Mouse (Mus musculus) heart, adult 2 months (tissue): ENCODE data around the gene Gjb3. TPM values are rescaled to one million over a fixed set of nuclear protein-coding genes. Genes with fewer than 3 reads are reported as not detected.

Source experiments
- DNase-seq, 2 experiments: peaks; one replicate each; pipeline ENCODE4 v3.0.0; 2021
- H3K27ac ChIP-seq: fragments of 200-600 bp; 2 replicates; pipeline ENCODE4 v1.8.1; 2022
- H3K27me3 ChIP-seq: fragments of 200-500 bp; 2 replicates; pipeline ENCODE4 v1.6.1; 2012; ENCODE audit warnings: mild to moderate bottlenecking, low read length, inconsistent platforms, mixed read lengths; ENCODE audit not compliant: control insufficient read depth, insufficient read depth
- H3K36me3 ChIP-seq: fragments of 200-500 bp; 2 replicates; pipeline ENCODE4 v1.6.1; 2012; ENCODE audit warnings: low read length, inconsistent platforms; ENCODE audit not compliant: control insufficient read depth, insufficient read depth
- H3K4me1 ChIP-seq: fragments of 200-500 bp; 2 replicates; pipeline ENCODE4 v1.6.1; 2011; ENCODE audit warnings: low read length; ENCODE audit not compliant: control insufficient read depth, insufficient read depth
- H3K4me3 ChIP-seq: fragments of 200-600 bp; 2 replicates; pipeline ENCODE4 v1.8.1; 2022
- H3K79me2 ChIP-seq: fragments of 200-500 bp; replicated peaks from 2 replicates; pipeline ENCODE4 v1.6.1; 2012; ENCODE audit warnings: mild to moderate bottlenecking, inconsistent platforms, low read length, moderate library complexity, mixed read lengths; ENCODE audit not compliant: control insufficient read depth, insufficient read depth
- H3K9ac ChIP-seq: fragments of 200-500 bp; 2 replicates; pipeline ENCODE4 v1.6.1; 2012; ENCODE audit warnings: low read depth, mild to moderate bottlenecking, control low read depth, inconsistent platforms, low read length, mixed read lengths
- CTCF ChIP-seq: fragments of 200-600 bp; IDR thresholded peaks from 2 replicates; pipeline ENCODE4 v1.8.1; 2022; ENCODE audit warnings: antibody characterized with exemption, mild to moderate bottlenecking, moderate library complexity
- EP300 ChIP-seq: fragments of 200-500 bp; IDR thresholded peaks from 2 replicates; pipeline ENCODE4 v1.6.1; 2011; ENCODE audit warnings: low read depth, low read length, control low read depth; ENCODE audit not compliant: insufficient read depth
- POLR2A ChIP-seq: fragments of 200-500 bp; IDR thresholded peaks from 2 replicates; pipeline ENCODE4 v1.6.1; 2011; ENCODE audit warnings: mild to moderate bottlenecking, low read depth, low read length, control low read depth; ENCODE audit not compliant: insufficient read depth
- WGBS: fragments of 180-500 bp; shearing (Covaris S2); methylation state at CpG from one replicate; pipeline ENCODE4 v1.1.7; 2018; 5-methylcytosine and 5-hydroxymethylcytosine counted together
- intact Hi-C: fragments of 180-260 bp; cut with DNase I; formaldehyde crosslinking; loops from one replicate; pipeline ENCODE4 v1.15.1; 2025
- polyA plus RNA-seq: library from polyadenylated mRNA; depleted of rRNA; stranded (reverse); fragments of >200 nt; gene quantifications from 2 replicates; pipeline ENCODE4 v1.2.3, GENCODE M21; 2012; rRNA removed
- total RNA-seq, 2 experiments: library from RNA; stranded (reverse); gene quantifications; 2 replicates each; pipeline ENCODE4 v1.2.3; 2021

The Gjb3 gene
- total and polyA plus RNA-seq, 3 experiments, result 0.25 TPM; not detected in 2

DNA sequence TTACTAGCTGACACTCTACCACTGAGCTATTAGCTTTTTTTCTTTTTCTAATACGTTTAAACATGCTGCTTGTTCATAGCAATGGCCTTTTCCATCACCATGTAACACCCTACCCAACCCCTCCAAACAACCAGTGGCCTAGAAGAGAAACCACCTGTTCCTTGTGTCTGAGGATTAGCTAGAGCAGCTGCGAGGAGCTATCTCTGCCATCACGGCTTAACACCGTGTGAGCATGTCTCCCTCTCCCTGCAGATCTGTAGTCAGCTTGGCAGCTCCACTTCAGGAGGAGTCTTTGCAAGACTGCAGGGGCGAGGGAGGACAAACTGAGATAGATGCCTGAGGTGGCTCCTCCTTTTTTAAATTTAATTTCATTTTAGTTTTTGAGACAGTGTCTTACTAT, 30.1 kb downstream of the Gjb3 start:
- no peaks in the 10 kb centered on the region for H3K36me3 ChIP-seq
- H3K27ac ChIP-seq, result no peak overlapping the region
- H3K79me2 ChIP-seq, result no peaks in the 10 kb centered on the region
- TF ChIP-seq EP300, result no peak
- no peak for TF ChIP-seq POLR2A
- no peak for TF ChIP-seq CTCF
- DNase-seq, result no peak
- H3K9ac ChIP-seq, result no peak overlapping the region
- intact Hi-C loops, result no loop called here
- no peaks in the 10 kb centered on the region for H3K27me3 ChIP-seq
- no peak overlapping the region for H3K4me3 ChIP-seq
- peaks cover 3% of the 10 kb centered on the region; the same call in 1 of the 2 replicates for H3K4me1 ChIP-seq
- WGBS, result 70% methylated on average over 5 of the region's 5 CpGs

GRCm38 (mm10) chr4:127292631-127293030, 38.0 kb downstream of the Gjb3 start:
- no peaks in the 10 kb centered on the region for H3K79me2 ChIP-seq
- no peaks in the 10 kb centered on the region for H3K36me3 ChIP-seq
- no peaks in the 10 kb centered on the region for H3K27me3 ChIP-seq
- no peak overlapping the region for H3K4me3 ChIP-seq
- 81% methylated on average over 5 of the region's 5 CpGs for WGBS
- no peak overlapping the region for H3K9ac ChIP-seq
- no peak overlapping the region for H3K27ac ChIP-seq
- no peak for DNase-seq
- intact Hi-C loops, result no loop called here
- no peak for TF ChIP-seq CTCF
- no peak for TF ChIP-seq POLR2A
- TF ChIP-seq EP300, result no peak
- peaks cover 5% of the 10 kb centered on the region for H3K4me1 ChIP-seq

- DNase-seq, result peak; percentile 73 to 81
- H3K9ac ChIP-seq, result no peak overlapping the region
- H3K79me2 ChIP-seq, result no peaks in the 10 kb centered on the region
- 28% methylated on average over 6 of the region's 6 CpGs for WGBS
- no peaks in the 10 kb centered on the region for H3K27me3 ChIP-seq
- TF ChIP-seq CTCF, result no peak
- TF ChIP-seq POLR2A, result no peak
- TF ChIP-seq EP300, result peak; percentile 52
- peaks cover 5% of the 10 kb centered on the region for H3K4me1 ChIP-seq
- intact Hi-C loops, result no loop called here
- peak overlapping the region; percentile 61 for H3K27ac ChIP-seq
- H3K4me3 ChIP-seq, result no peak overlapping the region
- H3K36me3 ChIP-seq, result no peaks in the 10 kb centered on the region
Observed at GRCm38 (mm10) chr4:127289039-127289548, 41.5 kb downstream of the Gjb3 start.

DNA sequence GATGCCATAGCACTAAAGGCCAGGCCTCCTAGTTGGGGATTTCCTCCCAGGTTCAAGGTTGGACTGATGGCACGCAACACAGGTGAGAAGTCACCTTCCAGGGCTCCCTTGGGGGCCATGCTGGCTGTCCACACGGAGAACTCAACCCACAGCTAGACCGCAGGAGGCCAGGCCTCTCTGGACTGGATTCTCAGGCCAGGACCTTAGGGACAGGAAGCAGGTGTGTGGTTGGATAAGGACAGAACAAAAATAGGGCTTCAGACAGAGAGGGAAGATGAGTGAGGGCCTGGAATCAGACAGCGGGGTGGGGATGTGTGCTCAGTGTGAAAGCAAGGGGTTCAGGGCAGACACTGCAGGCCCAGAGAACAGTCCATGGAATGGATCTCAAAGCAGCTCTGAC, 43.7 kb downstream of the Gjb3 start:
- Histone ChIP-seq H3K4me3 (no peak overlapping the region), H3K9ac (no peak overlapping the region), H3K79me2 (no peaks in the 10 kb centered on the region), H3K36me3 (no peaks in the 10 kb centered on the region), H3K27me3 (no peaks in the 10 kb centered on the region), H3K27ac (no peak overlapping the region), H3K4me1 (peaks cover 5% of the 10 kb centered on the region)
- DNase-seq, result no peak
- intact Hi-C loops, result no loop called here
- 44% methylated on average over 4 of the region's 4 CpGs for WGBS
- TF ChIP-seq CTCF, result no peak
- no peak for TF ChIP-seq EP300
- no peak for TF ChIP-seq POLR2A

DNA sequence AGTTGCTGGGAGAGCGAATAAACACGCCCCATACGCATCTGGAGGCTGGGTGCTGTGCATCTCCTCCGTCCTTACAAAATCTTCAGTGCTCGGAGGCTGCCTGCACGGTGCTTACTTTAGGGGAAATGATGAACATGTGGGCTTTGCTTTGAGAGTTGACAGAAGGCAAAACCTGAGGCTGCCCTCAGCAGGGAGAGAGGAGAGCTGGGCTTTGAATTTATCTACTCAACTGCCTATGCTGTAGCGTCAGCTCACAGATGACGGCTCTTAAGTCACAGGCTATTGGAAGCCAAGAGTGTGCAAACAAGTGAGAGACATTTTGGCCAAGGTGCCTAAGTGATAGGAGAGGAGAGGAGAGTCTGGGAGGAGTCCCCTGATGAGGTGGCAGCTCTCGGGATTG, 51.4 kb downstream of the Gjb3 start:
- Histone ChIP-seq H3K79me2 (no peaks in the 10 kb centered on the region), H3K4me3 (no peak overlapping the region), H3K36me3 (no peaks in the 10 kb centered on the region), H3K27me3 (no peaks in the 10 kb centered on the region), H3K27ac (peak overlapping the region; percentile 64), H3K4me1 (peaks cover 11% of the 10 kb centered on the region), H3K9ac (no peak overlapping the region)
- peak in 1 of 2 experiments; percentile 13 for DNase-seq
- 71% methylated on average over 9 of the region's 9 CpGs for WGBS
- intact Hi-C loops, result loop anchor here (2.0 kb wide), 1 partner anchor 36 kb away; the partner anchor contains the start of gene Gja4
- TF ChIP-seq POLR2A (no peak), EP300 (no peak), CTCF (no peak)

DNA sequence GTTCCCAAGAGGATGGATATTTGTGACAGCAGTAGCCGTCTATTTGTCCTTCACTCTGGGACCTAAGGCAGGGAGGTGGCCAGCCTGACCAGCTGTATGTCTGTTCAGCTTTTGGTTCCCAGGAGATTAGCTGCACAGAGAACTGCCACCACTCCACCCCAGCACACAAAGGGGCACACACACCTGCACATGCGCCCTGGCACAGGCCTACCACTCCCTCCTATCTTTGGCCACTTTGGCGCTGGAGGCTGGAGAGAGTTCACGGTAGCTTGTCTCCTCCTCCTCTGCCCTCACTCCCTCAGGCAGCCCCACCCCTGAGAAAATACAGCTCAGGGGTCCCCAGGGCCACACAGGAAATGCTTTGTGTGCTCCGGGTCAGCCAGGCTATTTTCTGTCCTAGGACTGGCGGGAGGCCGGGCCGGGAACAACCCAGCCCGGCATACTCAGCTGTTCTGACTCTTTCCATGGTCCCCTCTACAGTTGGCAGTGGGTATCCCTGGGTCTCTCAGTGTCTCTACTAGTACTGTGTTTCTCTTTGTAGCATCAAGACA, 52.1 kb downstream of the Gjb3 start:
- TF ChIP-seq EP300 (peak; percentile 41; the same call in 1 of the 2 replicates), CTCF (no peak)
- DNase-seq, result peak; percentile 71 to 78
- Histone ChIP-seq H3K4me1 (peaks cover 11% of the 10 kb centered on the region), H3K79me2 (no peaks in the 10 kb centered on the region), H3K27ac (peak overlapping the region; percentile 64), H3K27me3 (no peaks in the 10 kb centered on the region), H3K4me3 (no peak overlapping the region), H3K9ac (no peak overlapping the region), H3K36me3 (no peaks in the 10 kb centered on the region)
- 21% methylated on average over 9 of the region's 9 CpGs for whole genome bisulfite sequencing
- intact Hi-C loops, result loop anchor here (2.0 kb wide), 1 partner anchor 36 kb away; the partner anchor contains the start of gene Gja4

Other genes with a start within 250 kb of the Gjb3 start
- 1 to 10 TPM; 1.4 to 2.0 TPM for gene Tmem35b, start 207.2 kb downstream of the Gjb3 start, total RNA-seq
- gene Tmem35b, start 207.2 kb downstream of the Gjb3 start, polyA plus RNA-seq, result 5.6 TPM in 2 replicates
- under 1 TPM; 0.20 to 0.21 TPM for gene Dlgap3, start 161.6 kb downstream of the Gjb3 start, total RNA-seq
- 0.09 and 0.21 TPM in 2 replicates for gene Dlgap3, start 161.6 kb downstream of the Gjb3 start, polyA plus RNA-seq
- gene Smim12, start 87.1 kb downstream of the Gjb3 start, total RNA-seq, result 10 to 100 TPM; 50.3 to 51.6 TPM
- gene Smim12, start 87.1 kb downstream of the Gjb3 start, polyA plus RNA-seq, result 43.3 and 47.7 TPM in 2 replicates
- gene Gja4, start 16.8 kb downstream of the Gjb3 start, total RNA-seq, result 10 to 100 TPM; 12.2 to 12.4 TPM
- 25.1 and 28.7 TPM in 2 replicates for gene Gja4, start 16.8 kb downstream of the Gjb3 start, polyA plus RNA-seq
- gene Gjb4, start 23.2 kb upstream of the Gjb3 start, total RNA-seq, result not detected
- 0.12 and 0.14 TPM in 2 replicates for gene Gjb4, start 23.2 kb upstream of the Gjb3 start, polyA plus RNA-seq
- under 1 TPM; 0.16 to 0.29 TPM for gene Gjb5, start 27.3 kb upstream of the Gjb3 start, total RNA-seq
- gene Gjb5, start 27.3 kb upstream of the Gjb3 start, polyA plus RNA-seq, result 0.78 and 1.1 TPM in 2 replicates